Mouse (Mus musculus): ENCODE measurements around the gene Gm7579.
"Not testable (repeated sequence)": the region's sequence is repeated elsewhere in the genome, so short reads cannot be mapped to it uniquely, and the experiment has no call there.

The Gm7579 gene

GRCm38 (mm10) chr7:142211559-142211958 lies at the start of gene Gm7579:
Gm7579 (plus strand) TSS chr7:142211859.
- no peak for DNase-seq (ENCODE audit: low spot score)

DNA sequence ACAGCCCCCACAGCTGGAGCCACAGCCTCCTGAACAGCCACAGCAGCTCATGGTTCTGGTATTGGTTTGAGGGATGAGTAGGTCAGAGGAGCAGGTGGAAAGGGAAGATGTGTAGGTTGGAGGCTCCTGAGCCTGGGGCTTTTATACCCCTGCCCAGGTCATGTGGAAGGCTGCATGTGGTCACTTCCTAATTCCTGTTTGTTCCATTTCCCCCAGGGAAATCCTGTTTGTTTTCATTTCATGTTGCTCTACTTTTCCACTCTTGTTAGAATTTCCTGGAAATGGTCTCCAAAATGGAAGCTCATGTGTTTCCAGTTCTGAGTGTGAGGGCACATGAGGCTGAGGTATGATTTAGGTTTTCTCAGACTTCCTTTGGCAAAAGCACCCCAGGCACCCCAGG lies 46.0 kb upstream of the Gm7579 start, which contains the start of gene Gm4553:
Gene Gm4553 (minus strand): TSS at position 101 of the 400 bp plus-strand sequence.
- not testable (repeated sequence) for DNase-seq (ENCODE audit: low spot score)

DNA sequence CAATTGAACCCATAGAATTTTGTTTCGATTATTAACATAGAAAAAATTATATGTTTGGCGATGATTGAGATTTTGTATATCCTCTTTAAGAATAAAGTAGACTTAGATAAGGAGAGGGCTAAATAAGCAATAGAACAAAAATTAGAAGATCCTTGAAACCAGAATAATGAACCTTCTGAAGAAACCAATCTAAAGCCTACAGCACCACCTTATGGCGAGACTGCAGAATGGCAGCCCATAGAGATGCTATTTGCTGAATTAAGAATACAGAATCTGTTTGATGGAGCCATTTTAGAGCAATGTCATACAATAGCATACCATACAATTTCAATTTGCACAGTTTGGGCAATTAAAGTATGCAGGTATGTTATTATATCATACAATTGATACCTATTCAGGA lies 41.8 kb upstream of the Gm7579 start:
- DNase-seq (ENCODE audit: low spot score), result peak; percentile 22

DNA sequence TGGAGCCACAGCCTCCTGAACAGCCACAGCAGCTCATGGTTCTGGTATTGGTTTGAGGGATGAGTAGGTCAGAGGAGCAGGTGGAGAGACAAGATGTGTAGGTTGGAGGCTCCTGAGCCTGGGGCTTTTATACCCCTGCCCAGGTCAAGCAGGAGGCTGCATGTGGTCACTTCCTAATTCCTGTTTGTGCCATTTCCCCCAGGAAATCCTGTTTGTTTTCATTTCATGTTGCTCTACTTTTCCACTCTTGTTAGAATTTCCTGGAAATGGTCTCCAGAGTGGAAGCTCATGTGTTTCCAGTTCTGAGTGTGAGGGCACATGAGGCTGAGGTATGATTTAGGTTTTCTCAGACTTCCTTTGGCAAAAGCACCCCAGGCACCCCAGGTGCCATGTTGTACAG lies 35.8 kb upstream of the Gm7579 start, which contains the start of gene Krtap5-2:
Gene Krtap5-2 (minus strand): TSS at position 101 of the 400 bp plus-strand sequence.
- DNase-seq (ENCODE audit: low spot score), result not testable (repeated sequence)

DNA sequence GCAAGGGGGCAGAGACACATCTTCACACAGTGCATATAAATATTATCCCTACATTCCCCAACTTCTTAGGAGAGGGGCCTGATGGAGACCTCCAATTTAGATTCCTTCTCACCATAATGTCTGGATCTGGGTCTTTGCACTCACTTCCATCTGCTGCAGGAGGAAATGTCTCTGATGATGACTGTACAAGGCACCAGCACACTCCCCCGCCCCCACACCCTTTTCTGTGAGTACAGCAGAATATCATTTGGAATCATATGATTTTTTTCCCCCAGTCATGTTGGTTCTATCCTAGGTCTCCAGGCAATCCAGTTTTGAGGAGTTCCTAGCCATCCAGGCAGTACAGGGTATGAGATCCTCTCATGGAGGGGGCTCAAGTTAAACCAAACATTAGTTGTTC lies 33.0 kb upstream of the Gm7579 start:
- no peak for DNase-seq (ENCODE audit: low spot score)

DNA sequence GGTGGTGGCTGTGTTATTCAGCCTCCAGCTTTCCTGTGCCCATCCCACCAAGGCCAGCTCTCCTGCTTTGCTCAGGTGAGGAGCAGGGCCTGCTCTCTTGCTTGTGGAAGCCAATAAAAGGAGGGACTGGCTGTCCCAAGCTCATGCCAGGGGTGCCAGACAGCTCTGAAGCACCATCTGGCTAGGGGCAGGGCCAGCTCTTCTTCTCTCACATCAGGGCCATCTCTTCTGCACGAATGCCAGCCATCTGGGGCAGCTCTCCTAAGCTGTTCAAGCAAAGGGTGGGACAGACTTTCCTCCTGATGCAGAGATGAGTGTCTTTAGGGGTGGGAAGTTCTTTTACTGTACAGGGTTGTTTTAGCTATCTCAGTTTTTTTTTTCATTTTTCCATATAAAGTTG lies 30.6 kb upstream of the Gm7579 start:
- DNase-seq (ENCODE audit: low spot score), result no peak

- DNase-seq (ENCODE audit: low spot score), result no peak
Observed at GRCm38 (mm10) chr7:142188156-142188555, 23.5 kb upstream of the Gm7579 start.

- DNase-seq (ENCODE audit: low spot score), result no peak
Observed at GRCm38 (mm10) chr7:142190289-142190688, 21.4 kb upstream of the Gm7579 start, which contains the start of gene Gm10153. Gm10153 (minus strand) TSS chr7:142190389.

DNA sequence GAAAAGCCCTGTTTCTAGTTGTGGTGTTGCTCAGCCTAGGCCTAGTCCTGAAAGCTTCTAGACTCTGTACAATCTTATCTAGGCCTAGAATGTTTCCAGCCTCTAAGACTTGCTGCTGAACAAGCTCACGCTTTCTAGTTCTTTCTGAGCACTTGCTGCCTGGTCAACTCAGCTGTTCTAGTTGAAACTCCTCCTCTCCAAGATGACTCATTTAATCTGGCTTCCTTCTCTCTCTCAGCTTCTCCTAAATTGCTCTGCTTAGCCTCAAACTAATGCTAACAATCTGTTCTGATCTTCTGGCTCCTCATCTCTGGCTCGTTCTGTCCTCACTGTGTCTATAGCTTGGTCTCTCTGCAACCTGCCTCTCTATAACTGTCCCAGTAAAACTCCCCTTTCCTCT lies 12.9 kb upstream of the Gm7579 start:
- no peak for DNase-seq (ENCODE audit: low spot score)

GRCm38 (mm10) chr7:142201064-142201463 lies 10.6 kb upstream of the Gm7579 start, which contains the start of gene Krtap5-3:
Krtap5-3 (plus strand) TSS chr7:142201364.
- DNase-seq (ENCODE audit: low spot score), result no peak

DNA sequence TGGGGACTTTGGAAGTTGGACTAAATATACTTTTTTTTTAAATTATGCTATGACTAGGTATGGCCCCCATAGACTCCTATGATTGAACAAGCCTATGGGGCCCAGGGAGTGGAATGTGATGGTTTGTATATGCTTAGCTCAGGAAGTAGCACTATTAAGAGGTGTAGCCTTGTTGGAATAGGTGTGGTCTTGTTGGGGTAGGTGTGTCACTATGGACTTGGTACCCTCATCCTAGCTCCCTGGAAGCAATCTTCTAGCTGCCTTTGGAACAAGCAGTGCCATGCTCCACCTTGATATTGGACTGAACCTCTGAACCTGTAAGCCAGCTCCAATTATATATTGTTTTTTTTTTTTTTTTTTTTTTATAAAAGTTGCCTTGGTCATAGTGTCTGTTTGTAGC lies 6.2 kb upstream of the Gm7579 start:
- no peak for DNase-seq (ENCODE audit: low spot score)

GRCm38 (mm10) chr7:142206891-142207290 lies 4.8 kb upstream of the Gm7579 start:
- DNase-seq (ENCODE audit: low spot score), result not testable (repeated sequence)

GRCm38 (mm10) chr7:142212136-142212535 lies 477 bp downstream of the Gm7579 start:
- DNase-seq (ENCODE audit: low spot score), result not testable (repeated sequence)

GRCm38 (mm10) chr7:142224518-142224917 lies 12.9 kb downstream of the Gm7579 start:
- no peak for DNase-seq (ENCODE audit: low spot score)

- DNase-seq (ENCODE audit: low spot score), result peak; percentile 3
Observed at GRCm38 (mm10) chr7:142229871-142230270, 18.2 kb downstream of the Gm7579 start, which contains the start of gene Krtap5-5. Krtap5-5 (minus strand) TSS chr7:142229971.

GRCm38 (mm10) chr7:142231540-142231939 lies 19.9 kb downstream of the Gm7579 start:
- DNase-seq (ENCODE audit: low spot score), result no peak

GRCm38 (mm10) chr7:142240978-142241377 lies 29.3 kb downstream of the Gm7579 start, which contains the start of gene Gm40460:
Gm40460 (minus strand) TSS chr7:142241078.
- DNase-seq (ENCODE audit: low spot score), result no peak

GRCm38 (mm10) chr7:142249824-142250223 lies 38.2 kb downstream of the Gm7579 start:
- peak; percentile 18 for DNase-seq (ENCODE audit: low spot score)

DNA sequence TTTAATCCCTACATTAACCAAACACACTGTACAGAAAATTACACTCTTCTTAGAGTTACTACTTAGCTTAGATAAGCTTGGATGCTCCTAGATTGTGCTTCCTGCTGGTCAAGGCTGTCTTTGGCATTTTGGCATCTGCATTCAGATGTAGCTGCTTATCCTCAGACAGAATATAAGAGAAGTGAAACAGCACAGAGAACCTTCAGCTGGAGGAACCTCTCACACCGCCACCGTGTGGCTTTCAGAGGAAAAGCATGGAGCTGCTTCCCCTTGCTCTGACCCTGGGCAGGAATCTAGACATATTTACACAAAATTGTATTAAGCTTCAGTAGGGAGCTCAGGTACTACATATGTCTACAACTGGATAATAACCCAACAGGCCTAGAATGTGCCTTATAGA lies 43.9 kb downstream of the Gm7579 start:
- DNase-seq (ENCODE audit: low spot score), result peak; percentile 15

DNA sequence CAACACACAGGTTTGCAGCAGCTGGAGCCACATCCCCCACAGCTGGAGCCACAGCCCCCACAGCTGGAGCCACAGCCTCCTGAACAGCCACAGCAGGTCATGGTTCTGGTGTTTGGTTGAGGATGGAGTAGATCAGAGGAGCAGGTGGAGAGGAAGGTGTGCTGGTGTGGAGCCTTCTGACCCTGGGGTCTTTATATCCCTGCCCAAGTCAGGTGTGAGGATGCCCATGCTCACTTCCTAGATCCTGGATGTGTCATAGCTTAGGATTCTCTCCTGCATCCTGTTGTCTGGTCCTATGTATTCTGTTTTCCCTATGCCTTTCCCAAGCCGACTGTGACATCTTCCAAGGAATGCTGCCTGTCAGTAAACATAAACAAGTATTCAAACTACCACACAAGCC lies 46.6 kb downstream of the Gm7579 start, which contains the start of gene Gm2431:
Gene Gm2431 (minus strand): TSS at position 101 of the 400 bp plus-strand sequence.
- not testable (repeated sequence) for DNase-seq (ENCODE audit: low spot score)
